Mouse (Mus musculus): ENCODE results near the gene Fhl2.

DNA sequence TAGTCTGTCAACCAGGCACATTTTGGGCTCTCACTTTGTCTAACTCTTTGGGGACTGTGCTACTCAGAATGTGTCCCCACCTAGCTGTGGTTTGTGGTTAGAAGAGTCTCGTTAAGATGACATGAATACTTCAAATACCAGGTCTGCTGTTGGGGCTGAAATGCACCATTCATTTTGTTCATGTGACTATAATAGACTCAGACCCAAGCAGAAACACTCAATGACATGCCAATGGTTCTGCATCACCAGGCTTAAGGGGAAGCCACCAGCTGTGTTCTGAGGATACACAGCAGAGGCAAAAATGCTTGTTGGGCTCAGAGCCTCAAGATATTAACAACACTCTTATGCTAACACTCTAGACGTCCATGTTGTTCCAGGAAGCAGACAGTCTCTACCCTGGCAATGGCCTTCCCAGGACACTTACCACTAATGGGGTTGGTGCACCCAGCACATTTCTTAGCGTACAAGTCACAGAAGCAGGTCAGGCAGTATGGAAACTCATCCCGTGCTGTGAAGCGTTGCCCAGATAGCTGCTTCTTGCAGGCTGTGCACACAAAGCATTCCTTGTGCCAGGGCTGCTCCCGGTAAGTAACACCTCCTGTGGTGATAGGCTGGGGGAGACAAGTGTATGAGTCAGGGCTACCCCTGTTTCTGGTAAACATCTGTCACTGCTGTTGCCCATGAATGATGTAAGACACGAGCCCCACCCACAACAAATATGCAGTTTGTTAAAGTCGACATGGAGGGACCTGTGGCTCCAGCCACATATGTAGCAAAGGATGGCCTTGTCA lies 68.8 kb downstream of the Fhl2 start:
- TF ChIP-seq CTCF (conservative IDR thresholded peaks at IDR 0.05; ENCODE audit: low read length) = no peak
- TF ChIP-seq NANOG (IDR thresholded peaks at IDR 0.05; ENCODE audit: borderline replicate concordance, low read length) = no peak
- no peak for TF ChIP-seq POU5F1 (IDR thresholded peaks at IDR 0.05; ENCODE audit: borderline replicate concordance, low read length)
